21 mouse cellular contexts compared by ENCODE assay signal in the genomic region with DNA sequence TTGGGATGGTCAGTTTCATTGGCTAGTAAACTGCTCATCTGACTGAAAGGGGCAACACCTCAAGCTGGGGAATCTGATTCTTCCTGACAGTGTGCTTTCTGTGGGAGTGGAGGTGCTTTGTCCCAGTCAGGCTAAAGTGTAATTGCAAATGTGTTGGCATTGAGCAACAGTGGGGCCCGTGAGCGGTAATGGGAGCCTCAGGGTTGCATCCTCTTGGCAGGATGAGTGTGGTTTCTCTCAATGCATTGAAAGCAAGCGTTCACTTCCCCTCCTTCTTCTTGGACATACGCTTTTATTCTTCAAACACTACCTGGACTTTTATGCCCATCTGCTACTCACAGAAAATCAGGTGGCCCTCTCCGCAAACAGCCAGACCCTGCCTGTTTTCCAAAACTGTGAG. TPM values are rescaled to one million over a fixed set of nuclear protein-coding genes. Genes with fewer than 3 reads are reported as not detected.
DNase-seq lines count a peak whose midpoint lies in the region; ATAC-seq lines count a peak whose summit lies in the region.
"Had no signal": no experiment of that assay in that cellular context is flagged by ENCODE, and none has a peak within 500 bp of the region (broad histone marks: within the 10 kb centered on the region; RNA-seq: fewer than 3 reads in every experiment).

No protein-coding gene starts in this region.

- peak; percentile 73 for ATAC-seq in common myeloid progenitor, adult 5-6 weeks (replicated peaks; ENCODE audit: low read depth, poor library complexity, severe bottlenecking)
- peak; percentile 97 for ATAC-seq in megakaryocyte progenitor cell, adult 5-6 weeks (replicated peaks; ENCODE audit: poor library complexity)
- ATAC-seq: CD4-positive, CD25-positive, alpha-beta regulatory T cell, adult 4 months; forebrain, embryonic 15.5 days; hindbrain, postnatal 0 days; inflammation-experienced regulatory T-cells, adult 6 months had no signal

- intact Hi-C loops in heart, postnatal 36 days (cut with DNase I), result no loop called here

- peak; percentile 13 to 16 for DNase-seq in lung, adult 18-20 months
- DNase-seq in lung, postnatal 25 days (ENCODE audit: low spot score), result no peak
- DNase-seq in heart, postnatal 36 days, result no peak
- DNase-seq in urinary bladder, postnatal 25 days (ENCODE audit: low spot score), result no peak
- DNase-seq: adrenal gland, adult 2 months; adrenal gland, postnatal 14 days; cerebellum, adult 11 months; cerebellum, adult 2 months; cerebellum, adult 9-11 months; cerebellum, postnatal 25 days; embryo, embryonic 11 days; gastrocnemius, postnatal 14 days; heart, adult 18-20 months; heart, postnatal 10 days; heart, postnatal 4 days had no signal

RNA-seq across cellular contexts. Expression of gene Gca, which starts 8.7 kb away (rescaled TPM):
- 3.1 and 4.0 TPM in 2 replicates for total RNA-seq in common myeloid progenitor, adult 5-6 weeks (2017)
- total RNA-seq in megakaryocyte progenitor cell, adult 5-6 weeks (2015), result 46.7 and 52.3 TPM in 2 replicates
- total RNA-seq in megakaryocyte progenitor cell, adult 5-6 weeks (2017), result 17.3 and 28.6 TPM in 2 replicates
- 10 to 100 TPM; 26.4 to 29.9 TPM for total RNA-seq in heart, postnatal 36 days (2021)

RNA-seq across cellular contexts. Expression of gene Ifih1, which starts 26.7 kb away (rescaled TPM):
- total RNA-seq in common myeloid progenitor, adult 5-6 weeks (2017), result 27.3 and 29.9 TPM in 2 replicates
- 13.0 and 16.8 TPM in 2 replicates for total RNA-seq in megakaryocyte progenitor cell, adult 5-6 weeks (2015)
- total RNA-seq in megakaryocyte progenitor cell, adult 5-6 weeks (2017), result 14.4 and 21.1 TPM in 2 replicates
- total RNA-seq in heart, postnatal 36 days (2021), result 1 to 10 TPM; 6.1 to 8.6 TPM

Comparison
In these comparisons a context has a peak if more than half of its experiments do, and no peak if none do; other contexts are left out.
1. DNase-seq: peak in lung, adult 18-20 months (2 of 2); none in lung, postnatal 25 days (single experiment), heart, postnatal 36 days (0 of 2) and urinary bladder, postnatal 25 days (single experiment).